Mouse (Mus musculus): ENCODE results near the gene Zdhhc18.

- TF ChIP-seq CTCF (IDR thresholded peaks at IDR 0.05; ENCODE audit: borderline replicate concordance, insufficient read depth, low read length): no peak
- TF ChIP-seq POLR2A (IDR thresholded peaks at IDR 0.05; ENCODE audit: low read depth, low read length): no peak
These were observed 8.0 kb upstream of the Zdhhc18 start for GRCm38 (mm10) chr4:133657829-133658458.
